Mouse (Mus musculus) embryonic facial prominence, embryonic 13.5 days (tissue): ENCODE results near the gene Tgfb1. TPM values are rescaled to one million over a fixed set of nuclear protein-coding genes. Genes with fewer than 3 reads are reported as not detected.

Experiments
- ATAC-seq: fragments of 200-750 bp; cut with Nextera tagmentation; 2 replicates; pipeline ENCODE4 v1.8.0; 2017; ENCODE audit warnings: low read depth; ENCODE audit not compliant: insufficient number of reproducible peaks, insufficient read depth, low FRiP score, low TSS enrichment
- H3K27ac ChIP-seq: fragments of 300-500 bp; sonication (generic); 2 replicates; pipeline ENCODE4 v1.5.1; 2015; ENCODE audit warnings: moderate library complexity, mild to moderate bottlenecking, inconsistent platforms
- H3K27me3 ChIP-seq: fragments of 300-500 bp; sonication (generic); 2 replicates; pipeline ENCODE4 v1.6.1; 2015; ENCODE audit warnings: mild to moderate bottlenecking, inconsistent platforms
- H3K36me3 ChIP-seq: fragments of 300-500 bp; sonication (generic); 2 replicates; pipeline ENCODE4 v1.6.1; 2015; ENCODE audit warnings: mild to moderate bottlenecking, inconsistent platforms
- H3K4me1 ChIP-seq: fragments of 300-500 bp; sonication (generic); 2 replicates; pipeline ENCODE4 v1.6.1; 2015; ENCODE audit warnings: inconsistent platforms
- H3K4me2 ChIP-seq: fragments of 300-500 bp; sonication (generic); 2 replicates; pipeline ENCODE4 v1.6.1; 2015; ENCODE audit warnings: moderate library complexity, mild to moderate bottlenecking, inconsistent platforms
- H3K4me3 ChIP-seq: fragments of 300-500 bp; sonication (generic); 2 replicates; pipeline ENCODE4 v1.5.1; 2015; ENCODE audit warnings: mild to moderate bottlenecking, inconsistent platforms
- H3K9ac ChIP-seq: fragments of 300-500 bp; sonication (generic); 2 replicates; pipeline ENCODE4 v1.6.1; 2015; ENCODE audit warnings: mild to moderate bottlenecking, inconsistent platforms
- H3K9me3 ChIP-seq: fragments of 300-500 bp; sonication (generic); 2 replicates; pipeline ENCODE4 v1.6.1; 2016; ENCODE audit warnings: inconsistent platforms
- WGBS: fragments of 180-500 bp; shearing (Covaris S2); methylation state at CpG from one replicate; pipeline ENCODE4 v1.1.7; 2015; ENCODE audit warnings: mixed read lengths; 5-methylcytosine and 5-hydroxymethylcytosine counted together
- polyA plus RNA-seq: library from polyadenylated mRNA; unstranded; fragments of >200 nt; fragmentation: Nextera tagmentation; extraction: Ambion mirVana; gene quantifications from 2 replicates; pipeline ENCODE4 v1.2.1, GENCODE M21; 2015

The Tgfb1 gene
- polyA plus RNA-seq, 1 experiment from 2014 or later, result 3.2 TPM

- peaks cover 55% of the 10 kb centered on the region for H3K27me3 ChIP-seq
These were observed 2.2 kb downstream of the Tgfb1 start for GRCm38 (mm10) chr7:25688810-25689586.

GRCm38 (mm10) chr7:25689603-25690021, 2.8 kb downstream of the Tgfb1 start:
- Histone ChIP-seq H3K36me3 (peaks cover 17% of the 10 kb centered on the region), H3K4me1 (peaks cover 37% of the 10 kb centered on the region), H3K4me3 (peak overlapping the region; percentile 65), H3K9me3 (no peaks in the 10 kb centered on the region), H3K4me2 (peak overlapping the region; percentile 88), H3K27me3 (peaks cover 55% of the 10 kb centered on the region), H3K27ac (no peak overlapping the region), H3K9ac (0 out of 2 replicates have a peak overlapping the region, but pooled peaks have one; percentile 80)
- 11% methylated on average over 12 of the region's 12 CpGs for WGBS
- ATAC-seq, result no peak

More at GRCm38 (mm10) chr7:25688810-25689586, 2.2 kb downstream of the Tgfb1 start:
- Histone ChIP-seq H3K9ac (peak overlapping the region; percentile 80), H3K4me1 (peaks cover 39% of the 10 kb centered on the region), H3K4me2 (peak overlapping the region; percentile 88), H3K4me3 (peak overlapping the region; percentile 65), H3K27ac (no peak overlapping the region), H3K36me3 (peaks cover 14% of the 10 kb centered on the region), H3K9me3 (no peaks in the 10 kb centered on the region)
- under 1% methylated on average over 50 of the region's 52 CpGs for WGBS
- no peak for ATAC-seq

- peak overlapping the region; percentile 88 for H3K4me2 ChIP-seq
- no peak overlapping the region for H3K27ac ChIP-seq
- H3K27me3 ChIP-seq, result peaks cover 55% of the 10 kb centered on the region
- H3K9me3 ChIP-seq, result no peaks in the 10 kb centered on the region
- no peak overlapping the region for H3K9ac ChIP-seq
- peaks cover 17% of the 10 kb centered on the region for H3K36me3 ChIP-seq
- peaks cover 37% of the 10 kb centered on the region for H3K4me1 ChIP-seq
- 44% methylated on average over 5 of the region's 5 CpGs for WGBS
- H3K4me3 ChIP-seq, result peak overlapping the region; percentile 65
- ATAC-seq, result no peak
These were observed 3.2 kb downstream of the Tgfb1 start for GRCm38 (mm10) chr7:25690051-25690450.

- 68% methylated on average over 8 of the region's 8 CpGs for WGBS
- H3K27ac ChIP-seq, result no peak overlapping the region
- H3K4me2 ChIP-seq, result no peak overlapping the region
- H3K4me3 ChIP-seq, result no peak overlapping the region
- ATAC-seq, result no peak
- H3K9me3 ChIP-seq, result no peaks in the 10 kb centered on the region
- H3K27me3 ChIP-seq, result peaks cover 22% of the 10 kb centered on the region
- H3K36me3 ChIP-seq, result peaks cover 25% of the 10 kb centered on the region; the same call in 1 of the 2 replicates
- no peak overlapping the region for H3K9ac ChIP-seq
- peaks cover 4% of the 10 kb centered on the region; the same call in 1 of the 2 replicates for H3K4me1 ChIP-seq
These were observed 7.3 kb downstream of the Tgfb1 start for GRCm38 (mm10) chr7:25694104-25694503.

- no peak overlapping the region for H3K4me2 ChIP-seq
- H3K4me3 ChIP-seq, result no peak overlapping the region
- peaks cover 11% of the 10 kb centered on the region for H3K27me3 ChIP-seq
- WGBS, result 60% methylated on average over 13 of the region's 13 CpGs
- H3K9me3 ChIP-seq, result peaks cover 5% of the 10 kb centered on the region; the same call in 1 of the 2 replicates
- peaks cover 18% of the 10 kb centered on the region for H3K36me3 ChIP-seq
- H3K27ac ChIP-seq, result no peak overlapping the region
- H3K9ac ChIP-seq, result no peak overlapping the region
- peaks cover 8% of the 10 kb centered on the region; the same call in 1 of the 2 replicates for H3K4me1 ChIP-seq
- ATAC-seq, result no peak
These were observed 13.0 kb downstream of the Tgfb1 start for GRCm38 (mm10) chr7:25699851-25700250.

- WGBS, result 72% methylated on average over 12 of the region's 12 CpGs
- H3K4me3 ChIP-seq, result no peak overlapping the region
- ATAC-seq, result no peak
These were observed 13.9 kb downstream of the Tgfb1 start for GRCm38 (mm10) chr7:25700732-25701131.

GRCm38 (mm10) chr7:25702350-25702749, 15.5 kb downstream of the Tgfb1 start:
- H3K27me3 ChIP-seq, result peaks cover 11% of the 10 kb centered on the region
- no peak for ATAC-seq
- H3K36me3 ChIP-seq, result peaks cover 14% of the 10 kb centered on the region
- no peak overlapping the region for H3K27ac ChIP-seq
- H3K9ac ChIP-seq, result no peak overlapping the region
- H3K4me3 ChIP-seq, result no peak overlapping the region
- H3K4me2 ChIP-seq, result no peak overlapping the region
- peaks cover 11% of the 10 kb centered on the region; the same call in 1 of the 2 replicates for H3K4me1 ChIP-seq
- peaks cover 5% of the 10 kb centered on the region; the same call in 1 of the 2 replicates for H3K9me3 ChIP-seq
- 96% methylated on average over 2 of the region's 2 CpGs for WGBS

More at GRCm38 (mm10) chr7:25700732-25701131, 13.9 kb downstream of the Tgfb1 start:
- peaks cover 5% of the 10 kb centered on the region; the same call in 1 of the 2 replicates for H3K9me3 ChIP-seq
- H3K27ac ChIP-seq, result no peak overlapping the region
- no peak overlapping the region for H3K9ac ChIP-seq
- H3K4me2 ChIP-seq, result no peak overlapping the region
- H3K36me3 ChIP-seq, result peaks cover 18% of the 10 kb centered on the region
- peaks cover 11% of the 10 kb centered on the region for H3K27me3 ChIP-seq
- peaks cover 11% of the 10 kb centered on the region; the same call in 1 of the 2 replicates for H3K4me1 ChIP-seq

- Histone ChIP-seq H3K4me1 (peaks cover 23% of the 10 kb centered on the region), H3K36me3 (peaks cover 7% of the 10 kb centered on the region), H3K9me3 (peaks cover 5% of the 10 kb centered on the region; the same call in 1 of the 2 replicates), H3K27ac (no peak overlapping the region), H3K4me3 (no peak overlapping the region), H3K9ac (no peak overlapping the region), H3K4me2 (no peak overlapping the region), H3K27me3 (peaks cover 11% of the 10 kb centered on the region)
- no peak for ATAC-seq
- WGBS, result 28% methylated on average over 10 of the region's 10 CpGs
These were observed 17.1 kb downstream of the Tgfb1 start for GRCm38 (mm10) chr7:25703793-25704494.

GRCm38 (mm10) chr7:25704716-25705364, 18.0 kb downstream of the Tgfb1 start:
- 5% methylated on average over 32 of the region's 37 CpGs for WGBS
- Histone ChIP-seq H3K4me3 (peak overlapping the region; percentile 7), H3K27me3 (peaks cover 11% of the 10 kb centered on the region), H3K4me1 (peaks cover 26% of the 10 kb centered on the region), H3K36me3 (peaks cover 7% of the 10 kb centered on the region), H3K9me3 (peaks cover 5% of the 10 kb centered on the region; the same call in 1 of the 2 replicates), H3K9ac (peak overlapping the region; percentile 21; the same call in 1 of the 2 replicates), H3K27ac (no peak overlapping the region), H3K4me2 (peak overlapping the region; percentile 50)
- no peak for ATAC-seq

- Histone ChIP-seq H3K9ac (no peak overlapping the region), H3K4me2 (no peak overlapping the region), H3K4me1 (peaks cover 36% of the 10 kb centered on the region), H3K27me3 (peaks cover 11% of the 10 kb centered on the region), H3K36me3 (peaks cover 7% of the 10 kb centered on the region), H3K9me3 (peaks cover 5% of the 10 kb centered on the region; the same call in 1 of the 2 replicates), H3K27ac (no peak overlapping the region), H3K4me3 (no peak overlapping the region)
- no peak for ATAC-seq
- 54% methylated on average over 6 of the region's 6 CpGs for WGBS
These were observed 19.0 kb downstream of the Tgfb1 start for GRCm38 (mm10) chr7:25705801-25706251.
